Mouse (Mus musculus) intestine, postnatal 0 days (tissue): Measurements from ENCODE around the gene Fbxo33. TPM values are rescaled to one million over a fixed set of nuclear protein-coding genes. Genes with fewer than 3 reads are reported as not detected.
"Not testable (repeated sequence)": the region's sequence is repeated elsewhere in the genome, so short reads cannot be mapped to it uniquely, and the experiment has no call there.

Experiments
- ATAC-seq: fragments of 200-750 bp; cut with Nextera tagmentation; 2 replicates; pipeline ENCODE4 v1.8.0; 2017; ENCODE audit warnings: mild to moderate bottlenecking, moderate TSS enrichment, moderate library complexity
- H3K27ac ChIP-seq: fragments of 300-500 bp; sonication (generic); 2 replicates; pipeline ENCODE4 v1.5.1; 2014; ENCODE audit warnings: mild to moderate bottlenecking, low read depth, low read length, moderate library complexity
- H3K27me3 ChIP-seq: fragments of 300-500 bp; sonication (generic); replicated peaks from 2 replicates; pipeline ENCODE4 v1.6.1; 2014; ENCODE audit warnings: low read length, mixed read lengths; ENCODE audit not compliant: control insufficient read depth, insufficient read depth
- H3K36me3 ChIP-seq: fragments of 300-500 bp; sonication (generic); 2 replicates; pipeline ENCODE4 v1.6.1; 2014; ENCODE audit warnings: mild to moderate bottlenecking, moderate library complexity; ENCODE audit not compliant: control insufficient read depth, insufficient read depth
- H3K4me1 ChIP-seq: fragments of 300-500 bp; sonication (generic); replicated peaks from 2 replicates; pipeline ENCODE4 v1.6.1; 2014; ENCODE audit warnings: antibody characterized with exemption, low read length, mixed read lengths; ENCODE audit not compliant: control insufficient read depth, insufficient read depth
- H3K4me2 ChIP-seq: fragments of 300-500 bp; sonication (generic); replicated peaks from 2 replicates; pipeline ENCODE4 v1.6.1; 2014; ENCODE audit warnings: low read depth, mild to moderate bottlenecking, moderate library complexity
- H3K4me3 ChIP-seq: fragments of 300-500 bp; sonication (generic); 2 replicates; pipeline ENCODE4 v1.5.1; 2014; ENCODE audit warnings: low read depth, low read length
- H3K9ac ChIP-seq: fragments of 300-500 bp; sonication (generic); 2 replicates; pipeline ENCODE4 v1.6.1; 2014; ENCODE audit warnings: mild to moderate bottlenecking, low read depth, low read length
- H3K9me3 ChIP-seq: fragments of 300-500 bp; sonication (generic); 2 replicates; pipeline ENCODE4 v1.6.1; 2016; ENCODE audit warnings: mixed run types; ENCODE audit not compliant: control insufficient read depth
- CTCF ChIP-seq: sonication (generic); IDR thresholded peaks from 2 replicates; pipeline ENCODE4 v1.5.1; 2016; ENCODE audit warnings: low read depth, mild to moderate bottlenecking, control low read depth, antibody characterized with exemption, moderate library complexity
- WGBS: fragments of 180-500 bp; shearing (Covaris S2); extraction: QIAGEN DNeasy Blood & Tissue Kit; methylation state at CpG from one replicate; pipeline ENCODE4 v1.1.7; 2014; 5-methylcytosine and 5-hydroxymethylcytosine counted together
- polyA plus RNA-seq: library from polyadenylated mRNA; unstranded; fragments of >200 nt; fragmentation: Nextera tagmentation; extraction: Ambion mirVana; gene quantifications from 2 replicates; pipeline ENCODE4 v1.2.1, GENCODE M21; 2015

The Fbxo33 gene
- polyA plus RNA-seq, 1 experiment from 2014 or later = 9.5 TPM

DNA sequence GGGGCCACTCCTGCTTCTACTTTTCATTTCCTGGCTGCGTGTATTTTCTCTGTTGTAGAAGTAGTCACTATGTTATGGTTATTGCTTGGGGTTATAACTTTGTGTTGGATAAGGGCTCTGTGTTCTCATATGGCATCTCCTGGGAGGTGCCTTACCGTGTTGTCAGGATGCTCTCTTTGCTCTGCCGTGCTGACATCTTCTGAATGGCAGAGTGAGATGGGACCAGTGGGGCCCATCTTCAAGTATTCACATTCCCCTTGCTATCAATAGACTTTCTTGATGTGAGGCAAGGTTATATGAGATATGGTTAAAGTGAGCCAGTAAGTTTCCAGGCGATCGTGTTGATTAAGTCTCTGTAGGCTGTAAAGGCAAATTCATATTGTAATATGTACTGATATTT, 39.5 kb upstream of the Fbxo33 start:
- no peak overlapping the region for H3K27ac ChIP-seq
- 87% methylated on average over 5 of the region's 5 CpGs for WGBS
- H3K4me3 ChIP-seq = no peak overlapping the region
- H3K9me3 ChIP-seq = no peaks in the 10 kb centered on the region
- H3K27me3 ChIP-seq = peaks cover 14% of the 10 kb centered on the region; the same call in 1 of the 2 replicates
- H3K36me3 ChIP-seq = no peaks in the 10 kb centered on the region
- no peak for ATAC-seq
- H3K9ac ChIP-seq = no peak overlapping the region
- H3K4me2 ChIP-seq = no peak overlapping the region
- no peak for TF ChIP-seq CTCF
- no peaks in the 10 kb centered on the region for H3K4me1 ChIP-seq

- H3K4me2 ChIP-seq = no peak overlapping the region
- no peaks in the 10 kb centered on the region for H3K4me1 ChIP-seq
- no peaks in the 10 kb centered on the region for H3K27me3 ChIP-seq
- no peak for ATAC-seq
- no peaks in the 10 kb centered on the region for H3K9me3 ChIP-seq
- 73% methylated on average over 2 of the region's 2 CpGs for WGBS
- TF ChIP-seq CTCF = no peak
- no peak overlapping the region for H3K27ac ChIP-seq
- no peaks in the 10 kb centered on the region for H3K36me3 ChIP-seq
- no peak overlapping the region for H3K9ac ChIP-seq
- H3K4me3 ChIP-seq = no peak overlapping the region
Observed at GRCm38 (mm10) chr12:59250259-59250827, 30.8 kb upstream of the Fbxo33 start.

- no peak overlapping the region for H3K27ac ChIP-seq
- H3K36me3 ChIP-seq = no peaks in the 10 kb centered on the region
- no peak for ATAC-seq
- TF ChIP-seq CTCF = no peak
- no peak overlapping the region for H3K4me3 ChIP-seq
- H3K4me1 ChIP-seq = no peaks in the 10 kb centered on the region
- H3K27me3 ChIP-seq = no peaks in the 10 kb centered on the region
- WGBS = 39% methylated on average over 1 of the region's 1 CpGs
- no peaks in the 10 kb centered on the region for H3K9me3 ChIP-seq
- no peak overlapping the region for H3K4me2 ChIP-seq
- no peak overlapping the region for H3K9ac ChIP-seq
Observed at GRCm38 (mm10) chr12:59248969-59249368, 29.4 kb upstream of the Fbxo33 start.

GRCm38 (mm10) chr12:59241031-59241430, 21.5 kb upstream of the Fbxo33 start:
- H3K4me2 ChIP-seq, H3K36me3 ChIP-seq, H3K9ac ChIP-seq, H3K4me1 ChIP-seq, H3K4me3 ChIP-seq, H3K27me3 ChIP-seq, H3K9me3 ChIP-seq, ATAC-seq, H3K27ac ChIP-seq: not testable (repeated sequence)
- 87% methylated on average over 8 of the region's 8 CpGs for WGBS

DNA sequence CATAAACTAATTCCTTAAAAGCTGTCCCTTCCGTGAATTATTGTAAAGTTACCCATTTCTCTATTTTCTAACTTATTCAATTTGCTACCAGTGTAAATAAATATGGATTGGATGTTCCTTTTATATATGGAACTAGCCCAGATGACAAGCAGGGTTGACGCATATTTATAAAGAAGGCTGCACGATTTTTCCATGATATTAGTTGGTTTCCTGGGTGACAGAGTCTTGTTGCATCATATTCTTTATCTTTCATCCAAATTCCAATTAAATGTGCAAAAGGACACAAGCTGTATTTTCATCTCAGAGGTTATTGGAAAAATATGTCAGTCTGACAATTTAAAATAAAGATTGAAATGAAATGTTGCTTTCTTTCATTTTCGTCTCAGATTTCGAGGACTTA, 18.9 kb upstream of the Fbxo33 start:
- WGBS = 88% methylated on average over 5 of the region's 5 CpGs
- ATAC-seq = no peak
- no peak for TF ChIP-seq CTCF
- Histone ChIP-seq H3K36me3 (no peaks in the 10 kb centered on the region), H3K4me2 (no peak overlapping the region), H3K4me3 (no peak overlapping the region), H3K27ac (no peak overlapping the region), H3K27me3 (no peaks in the 10 kb centered on the region), H3K4me1 (no peaks in the 10 kb centered on the region), H3K9me3 (no peaks in the 10 kb centered on the region), H3K9ac (no peak overlapping the region)

DNA sequence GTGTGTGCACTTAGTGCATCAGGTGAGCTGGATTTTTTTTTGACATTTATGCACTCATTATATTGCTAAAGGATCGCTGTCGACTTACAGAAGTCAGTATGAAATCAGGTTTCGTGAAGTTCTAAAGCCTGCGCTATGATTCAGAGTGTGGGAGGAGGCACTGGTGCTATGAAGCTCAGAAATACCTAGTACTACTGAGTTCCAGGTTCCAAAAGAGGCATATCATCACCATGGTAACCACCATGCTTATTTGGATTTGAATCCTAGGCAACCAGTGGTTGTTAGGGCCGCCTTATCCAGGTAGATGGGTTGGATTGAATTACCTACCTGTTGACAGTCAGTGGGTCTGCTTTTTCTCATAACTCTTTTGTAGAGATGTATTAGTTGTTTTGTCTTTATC, 8.9 kb upstream of the Fbxo33 start:
- no peak overlapping the region for H3K4me2 ChIP-seq
- no peak overlapping the region for H3K27ac ChIP-seq
- no peaks in the 10 kb centered on the region for H3K4me1 ChIP-seq
- H3K9ac ChIP-seq = no peak overlapping the region
- no peak for TF ChIP-seq CTCF
- no peaks in the 10 kb centered on the region for H3K9me3 ChIP-seq
- WGBS = 86% methylated on average over 5 of the region's 5 CpGs
- no peaks in the 10 kb centered on the region for H3K27me3 ChIP-seq
- no peak overlapping the region for H3K4me3 ChIP-seq
- ATAC-seq = no peak
- no peaks in the 10 kb centered on the region for H3K36me3 ChIP-seq
